ENCODE assay signal across 20 mouse cellular contexts in the genomic region with DNA sequence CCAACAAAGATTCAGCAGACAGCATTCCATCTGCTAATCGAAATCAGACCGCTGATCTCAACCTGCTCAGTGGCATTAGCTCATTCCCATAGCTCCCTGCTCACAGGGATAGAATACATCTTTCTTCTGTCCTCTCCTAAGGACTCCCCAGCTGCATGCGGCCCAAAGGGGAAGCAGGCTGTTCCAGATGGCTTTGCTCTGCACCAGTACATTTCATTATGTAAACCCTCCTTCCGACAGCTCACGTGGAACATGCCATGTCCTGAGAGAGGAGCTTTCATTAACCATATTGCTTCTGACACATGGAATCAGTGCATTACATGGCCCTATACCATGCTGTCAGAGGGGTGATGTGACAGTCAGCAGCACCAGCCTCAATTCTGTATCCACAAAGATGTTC.
DNase-seq lines count a peak whose midpoint lies in the region; ATAC-seq and TF ChIP-seq lines count a peak whose summit lies in the region.
"Had no signal": no experiment of that assay in that cellular context is flagged by ENCODE, and none has a peak within 500 bp of the region (broad histone marks: within the 10 kb centered on the region; RNA-seq: fewer than 3 reads in every experiment).

No protein-coding gene starts in this region.

- no peaks in the 10 kb centered on the region for H3K9me3 ChIP-seq in hindbrain, embryonic 15.5 days
- H3K9me3 ChIP-seq in hindbrain, embryonic 13.5 days, result no peaks in the 10 kb centered on the region
- no peaks in the 10 kb centered on the region for H3K9me3 ChIP-seq in lung, embryonic 14.5 days (ENCODE audit: low read depth, low read length)
- no peaks in the 10 kb centered on the region for H3K9me3 ChIP-seq in lung, embryonic 15.5 days
- H3K9me3 ChIP-seq: forebrain, embryonic 12.5 days; midbrain, embryonic 13.5 days had no signal

- H3K36me3 ChIP-seq in hindbrain, embryonic 15.5 days, result no peaks in the 10 kb centered on the region
- no peaks in the 10 kb centered on the region for H3K36me3 ChIP-seq in hindbrain, embryonic 13.5 days
- no peaks in the 10 kb centered on the region for H3K36me3 ChIP-seq in lung, embryonic 14.5 days (ENCODE audit: insufficient read depth)
- H3K36me3 ChIP-seq in lung, embryonic 15.5 days, result no peaks in the 10 kb centered on the region
- H3K36me3 ChIP-seq: forebrain, embryonic 12.5 days; midbrain, embryonic 13.5 days had no signal

- no peak for TF ChIP-seq POLR2A in lung, adult 2 months (IDR thresholded peaks at IDR 0.05; ENCODE audit: borderline replicate concordance, extremely low read depth, low read depth, low read length)

- H3K4me2 ChIP-seq in hindbrain, embryonic 15.5 days, result no peak overlapping the region
- H3K4me2 ChIP-seq in hindbrain, embryonic 13.5 days, result no peak overlapping the region
- H3K4me2 ChIP-seq in lung, embryonic 14.5 days, result no peak overlapping the region
- no peak overlapping the region for H3K4me2 ChIP-seq in lung, embryonic 15.5 days
- H3K4me2 ChIP-seq: forebrain, embryonic 12.5 days; heart, embryonic 11.5 days; midbrain, embryonic 13.5 days had no signal

- H3K27me3 ChIP-seq in hindbrain, embryonic 15.5 days, result peaks cover 4% of the 10 kb centered on the region
- H3K27me3 ChIP-seq in hindbrain, embryonic 13.5 days, result peaks cover 36% of the 10 kb centered on the region
- no peaks in the 10 kb centered on the region for H3K27me3 ChIP-seq in lung, embryonic 14.5 days (ENCODE audit: insufficient read depth, low read length)
- H3K27me3 ChIP-seq in lung, embryonic 15.5 days, result no peaks in the 10 kb centered on the region
- H3K27me3 ChIP-seq: midbrain, embryonic 13.5 days had no signal

- peaks cover 5% of the 10 kb centered on the region; the same call in 1 of the 2 replicates for H3K4me1 ChIP-seq in hindbrain, embryonic 15.5 days (replicated peaks)
- peaks cover 7% of the 10 kb centered on the region for H3K4me1 ChIP-seq in hindbrain, embryonic 13.5 days (replicated peaks)
- no peaks in the 10 kb centered on the region for H3K4me1 ChIP-seq in lung, embryonic 14.5 days (ENCODE audit: insufficient read depth)
- no peaks in the 10 kb centered on the region for H3K4me1 ChIP-seq in lung, adult 2 months (ENCODE audit: control insufficient read depth, insufficient read depth, low read length)
- H3K4me1 ChIP-seq in lung, embryonic 15.5 days, result no peaks in the 10 kb centered on the region

- DNase-seq in lung, embryonic 14.5 days, result peak; percentile 47
- no peak for DNase-seq in lung, adult 2 months
- DNase-seq in lung, postnatal 25 days (ENCODE audit: low spot score), result peak; percentile 41
- DNase-seq in ovary, postnatal 10 days (ENCODE audit: low spot score), result no peak
- DNase-seq: B cell, adult 2 months; cerebellum, adult 9-10 months; gastrocnemius, postnatal 25 days; heart, postnatal 10 days; kidney, adult 8-10 months; kidney, postnatal 14 days; right cerebral cortex, adult 18-20 months; thymus, postnatal 4 days had no signal

- H3K9ac ChIP-seq in hindbrain, embryonic 15.5 days, result no peak overlapping the region
- H3K9ac ChIP-seq in hindbrain, embryonic 13.5 days, result no peak overlapping the region
- H3K9ac ChIP-seq in lung, embryonic 14.5 days, result no peak overlapping the region
- H3K9ac ChIP-seq in lung, embryonic 15.5 days, result no peak overlapping the region
- H3K9ac ChIP-seq: forebrain, embryonic 12.5 days; liver, embryonic 14.5 days; midbrain, embryonic 13.5 days had no signal

- no peak overlapping the region for H3K27ac ChIP-seq in hindbrain, embryonic 15.5 days (replicated peaks)
- no peak overlapping the region; the same call in 1 of the 2 replicates for H3K27ac ChIP-seq in hindbrain, embryonic 13.5 days
- no peak overlapping the region for H3K27ac ChIP-seq in lung, embryonic 14.5 days (ENCODE audit: low read depth)
- no peak overlapping the region for H3K27ac ChIP-seq in lung, embryonic 15.5 days
- H3K27ac ChIP-seq: forebrain, embryonic 12.5 days; liver, embryonic 14.5 days; midbrain, embryonic 13.5 days had no signal

- TF ChIP-seq CTCF in lung, embryonic 14.5 days (IDR thresholded peaks at IDR 0.05; ENCODE audit: low read depth), result no peak
- TF ChIP-seq CTCF in lung, adult 2 months (IDR thresholded peaks at IDR 0.05; ENCODE audit: insufficient read depth, low read length), result no peak

- H3K4me3 ChIP-seq in hindbrain, embryonic 15.5 days, result no peak overlapping the region
- H3K4me3 ChIP-seq in hindbrain, embryonic 13.5 days, result no peak overlapping the region
- H3K4me3 ChIP-seq in lung, embryonic 14.5 days (ENCODE audit: low read depth, low read length), result no peak overlapping the region
- no peak overlapping the region for H3K4me3 ChIP-seq in lung, adult 2 months (replicated peaks; ENCODE audit: extremely low read depth, low read depth, low read length)
- no peak overlapping the region for H3K4me3 ChIP-seq in lung, embryonic 15.5 days
- H3K4me3 ChIP-seq: forebrain, embryonic 12.5 days; midbrain, embryonic 13.5 days had no signal

- ATAC-seq in hindbrain, embryonic 15.5 days (ENCODE audit: low FRiP score, low read depth), result 0 out of 2 replicates have a peak, but pooled peaks have one; percentile 15
- ATAC-seq in hindbrain, embryonic 13.5 days (ENCODE audit: low FRiP score), result no peak
- no peak for ATAC-seq in lung, embryonic 14.5 days (ENCODE audit: insufficient read depth)
- ATAC-seq in lung, embryonic 15.5 days (ENCODE audit: borderline replicate concordance, extremely low read depth, low FRiP score, low TSS enrichment), result peak; percentile 35; the same call in 1 of the 2 replicates
- no peak for ATAC-seq in activated CD4-positive, CD25-positive, alpha-beta regulatory T cell, adult 4 months
- ATAC-seq: midbrain, embryonic 13.5 days had no signal

- 51% methylated on average over 5 of the region's 5 CpGs for WGBS in hindbrain, embryonic 15.5 days
- WGBS in hindbrain, embryonic 13.5 days, result 55% methylated on average over 5 of the region's 5 CpGs
- 50% methylated on average over 5 of the region's 5 CpGs for WGBS in lung, embryonic 14.5 days
- WGBS in lung, adult 2 months, result 70% methylated on average over 5 of the region's 5 CpGs
- 58% methylated on average over 5 of the region's 5 CpGs for WGBS in lung, embryonic 15.5 days

Comparison
In these comparisons a context has a peak if more than half of its experiments do, and no peak if none do; other contexts are left out.
1. ATAC-seq: peak in hindbrain, embryonic 15.5 days (single experiment) and lung, embryonic 15.5 days (single experiment); none in hindbrain, embryonic 13.5 days (single experiment), lung, embryonic 14.5 days (single experiment) and activated CD4-positive, CD25-positive, alpha-beta regulatory T cell, adult 4 months (single experiment).
2. DNase-seq: peak in lung, embryonic 14.5 days (single experiment) and lung, postnatal 25 days (single experiment); none in lung, adult 2 months (single experiment) and ovary, postnatal 10 days (single experiment).